Mouse (Mus musculus) olfactory bulb, adult 2 months (tissue): Measurements from ENCODE around the gene Stub1.

Source experiments
- CTCF ChIP-seq: fragments of 200-500 bp; IDR thresholded peaks from 2 replicates; pipeline ENCODE4 v1.5.1; 2012; ENCODE audit warnings: low read depth, mild to moderate bottlenecking, low read length, moderate library complexity; ENCODE audit not compliant: insufficient read depth
- POLR2A ChIP-seq: fragments of 200-500 bp; IDR thresholded peaks from 2 replicates; pipeline ENCODE4 v1.6.1; 2012; ENCODE audit warnings: mild to moderate bottlenecking, low read depth, low read length, moderate library complexity; ENCODE audit not compliant: insufficient read depth

- no peak for TF ChIP-seq CTCF
- no peak for TF ChIP-seq POLR2A
Measured at GRCm38 (mm10) chr17:25843122-25843521, 9.9 kb upstream of the Stub1 start.
